Mouse (Mus musculus): ENCODE measurements around the gene Srsf6. TPM values are rescaled to one million over a fixed set of nuclear protein-coding genes. Genes with fewer than 3 reads are reported as not detected.
"Not testable (repeated sequence)": the region's sequence is repeated elsewhere in the genome, so short reads cannot be mapped to it uniquely, and the experiment has no call there.

Gene Srsf6
- total RNA-seq (2017) = 205 and 208 TPM in 2 replicates

DNA sequence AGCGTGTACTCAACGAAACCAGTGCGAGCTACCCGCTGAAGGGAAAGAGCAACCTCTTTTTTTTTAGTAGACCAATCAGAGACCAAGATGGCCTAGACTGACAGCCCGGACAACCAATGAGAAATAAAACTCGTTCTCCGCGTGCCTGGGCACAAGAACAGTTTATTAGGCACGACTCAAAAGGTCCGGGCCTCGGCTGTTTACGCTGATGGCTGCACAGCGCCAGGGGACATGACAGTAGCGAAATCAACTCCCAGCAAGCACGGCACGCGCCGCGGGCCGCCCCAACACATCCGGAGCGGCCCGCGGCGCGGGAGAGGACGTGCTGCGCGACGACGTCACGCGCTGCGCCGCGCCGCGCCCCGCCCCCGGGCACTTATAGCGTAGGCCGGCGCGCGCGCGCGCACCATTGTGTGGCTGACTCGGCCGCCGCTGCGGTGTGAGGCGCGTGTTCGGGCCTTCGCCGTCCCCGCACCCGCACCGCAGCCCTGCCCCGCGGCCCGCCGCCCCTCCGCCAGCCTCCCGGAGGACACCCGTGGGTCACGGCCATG is at the start of gene Srsf6:
Gene Srsf6, plus strand, starts transcription at position 406 of the 551 bp plus-strand sequence.
- peak; percentile 78 for ATAC-seq (ENCODE audit: extremely low read depth, insufficient number of reproducible peaks, low FRiP score, poor library complexity, severe bottlenecking)

DNA sequence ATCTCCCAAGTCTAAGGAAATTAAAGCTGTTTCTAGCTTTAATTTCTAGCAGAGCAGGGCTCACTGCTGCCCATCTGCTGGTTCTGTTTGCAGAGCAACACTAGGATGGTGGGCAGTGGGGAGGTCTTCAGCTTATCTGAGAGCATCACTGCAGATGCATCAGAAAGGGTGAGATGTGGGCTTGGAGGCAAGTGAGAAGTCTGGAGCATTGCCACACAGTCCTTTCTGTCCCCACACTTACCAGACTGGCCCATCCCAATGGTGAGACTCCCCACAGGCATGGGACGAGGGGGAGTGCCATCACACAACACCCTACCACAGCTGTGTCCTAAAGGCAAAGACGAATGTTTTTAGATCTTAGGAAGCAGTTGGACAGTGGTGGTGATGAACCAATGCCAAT is 47.2 kb upstream of the Srsf6 start:
- no peak for ATAC-seq (ENCODE audit: extremely low read depth, insufficient number of reproducible peaks, low FRiP score, poor library complexity, severe bottlenecking)

DNA sequence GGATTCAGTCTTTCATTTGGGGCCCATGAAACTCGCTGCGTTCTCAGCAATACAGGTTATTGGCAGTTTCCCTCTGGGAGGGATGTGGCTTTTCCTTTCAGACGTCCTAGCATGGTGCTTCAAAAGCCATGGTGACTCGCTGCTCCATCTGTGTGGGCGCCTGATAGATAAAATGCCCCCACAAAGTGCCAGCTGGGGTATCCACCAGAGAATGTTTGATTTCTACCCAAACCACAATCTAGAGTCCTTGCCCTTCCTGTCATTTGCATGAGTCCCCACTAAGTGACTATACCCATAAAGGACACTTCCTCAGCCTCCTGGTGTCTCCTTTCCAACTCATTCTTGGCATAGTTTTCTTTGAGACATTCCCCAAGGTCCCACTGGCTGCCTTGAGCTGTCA is 44.2 kb upstream of the Srsf6 start:
- no peak for ATAC-seq (ENCODE audit: extremely low read depth, insufficient number of reproducible peaks, low FRiP score, poor library complexity, severe bottlenecking)

DNA sequence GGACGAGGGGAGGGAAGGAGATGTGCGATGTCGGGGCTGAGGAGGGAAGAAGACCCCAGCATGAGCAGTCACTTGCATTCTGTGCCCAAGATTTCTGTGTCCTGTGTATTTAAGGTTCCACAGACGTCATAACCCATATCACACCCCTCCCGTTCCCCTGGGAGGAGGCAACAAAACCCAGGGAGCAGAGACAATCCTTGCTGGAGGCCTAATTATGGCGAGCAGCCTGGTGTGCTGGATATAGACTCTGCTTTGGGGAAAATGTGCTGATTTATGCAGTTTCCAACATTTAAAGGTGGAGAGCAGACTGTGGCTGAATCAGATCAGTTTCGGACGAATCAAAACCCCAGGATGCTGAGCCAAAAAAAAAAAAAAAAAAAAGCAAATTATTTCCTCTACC is 42.7 kb upstream of the Srsf6 start:
- ATAC-seq (ENCODE audit: extremely low read depth, insufficient number of reproducible peaks, low FRiP score, poor library complexity, severe bottlenecking) = no peak

DNA sequence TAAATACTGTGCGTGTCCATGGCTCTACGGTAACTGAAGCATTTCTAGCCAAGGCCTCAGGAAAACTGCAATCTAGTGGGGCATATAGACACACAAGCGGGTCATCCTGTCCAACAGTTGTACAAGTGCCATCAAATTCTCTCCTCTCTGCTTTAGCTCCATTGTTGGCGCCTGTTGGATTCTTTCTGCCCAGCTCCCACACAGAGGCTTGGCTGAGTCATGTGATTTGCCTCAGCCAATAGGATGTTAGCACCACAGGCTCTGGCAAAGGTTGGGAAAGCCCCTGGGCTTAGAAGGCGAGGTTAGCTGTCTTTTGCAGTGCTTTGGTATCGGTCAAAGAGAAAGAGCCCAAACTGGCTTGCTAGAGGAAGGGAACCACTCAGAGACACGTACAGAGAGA is 42.1 kb upstream of the Srsf6 start:
- no peak for ATAC-seq (ENCODE audit: extremely low read depth, insufficient number of reproducible peaks, low FRiP score, poor library complexity, severe bottlenecking)

DNA sequence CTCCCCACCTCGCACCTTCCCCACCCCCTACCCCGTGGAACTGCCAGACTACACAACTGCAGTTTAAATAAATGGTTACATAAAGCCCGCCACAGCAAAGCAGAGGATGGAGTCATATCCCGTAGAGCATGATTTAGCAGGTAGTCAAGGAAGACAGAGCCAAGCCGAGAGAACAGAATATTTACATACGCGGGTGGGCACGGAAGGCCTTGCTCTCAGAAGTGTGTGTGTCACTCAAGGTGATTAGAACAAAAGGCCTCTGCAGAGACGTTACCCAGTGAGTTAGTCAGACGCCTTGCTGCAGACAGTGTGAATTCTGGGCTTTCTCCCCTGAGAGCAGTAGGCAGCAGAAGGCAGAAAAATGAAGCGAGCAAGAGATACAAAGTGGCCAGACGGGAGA is 41.6 kb upstream of the Srsf6 start:
- ATAC-seq (ENCODE audit: extremely low read depth, insufficient number of reproducible peaks, low FRiP score, poor library complexity, severe bottlenecking) = no peak

DNA sequence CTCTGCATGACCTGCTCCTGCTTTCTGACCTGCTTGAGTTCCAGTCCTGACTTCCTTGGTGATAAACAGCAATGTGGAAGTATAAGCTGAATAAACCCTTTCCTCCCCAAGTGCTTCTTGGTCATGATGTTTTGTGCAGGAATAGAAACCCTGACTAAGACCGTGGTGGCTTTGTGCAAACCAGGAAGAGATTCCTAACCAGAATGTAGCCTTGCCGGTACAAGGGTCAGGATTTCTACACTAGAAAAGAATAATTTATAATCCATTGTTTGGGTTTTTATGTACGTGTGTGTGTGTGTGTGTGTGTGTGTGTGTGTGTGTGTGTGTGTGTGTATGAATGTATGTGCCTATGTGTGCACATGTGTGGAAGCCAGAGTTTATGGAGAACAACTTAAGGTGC is 38.3 kb upstream of the Srsf6 start:
- ATAC-seq (ENCODE audit: extremely low read depth, insufficient number of reproducible peaks, low FRiP score, poor library complexity, severe bottlenecking) = not testable (repeated sequence)

DNA sequence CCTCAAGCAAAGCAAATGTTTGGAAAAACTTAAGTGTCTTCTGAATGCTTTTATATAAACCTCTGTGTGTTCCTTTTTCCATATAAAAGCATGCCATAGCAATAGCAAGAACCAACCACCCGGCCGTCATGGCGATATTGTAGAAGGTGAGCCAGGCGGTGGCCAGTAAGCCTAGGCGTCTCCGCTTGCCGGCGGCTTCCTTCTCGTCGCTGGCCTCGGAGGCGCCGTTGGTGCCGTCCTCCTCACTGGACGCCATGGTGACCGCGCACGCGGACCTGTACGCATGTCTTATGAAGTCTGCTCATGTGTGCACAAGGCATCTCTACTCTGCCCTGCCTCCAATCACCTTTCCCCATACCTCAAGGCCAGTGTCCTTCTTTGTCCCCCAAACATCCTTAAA is 32.1 kb upstream of the Srsf6 start:
- not testable (repeated sequence) for ATAC-seq (ENCODE audit: extremely low read depth, insufficient number of reproducible peaks, low FRiP score, poor library complexity, severe bottlenecking)

DNA sequence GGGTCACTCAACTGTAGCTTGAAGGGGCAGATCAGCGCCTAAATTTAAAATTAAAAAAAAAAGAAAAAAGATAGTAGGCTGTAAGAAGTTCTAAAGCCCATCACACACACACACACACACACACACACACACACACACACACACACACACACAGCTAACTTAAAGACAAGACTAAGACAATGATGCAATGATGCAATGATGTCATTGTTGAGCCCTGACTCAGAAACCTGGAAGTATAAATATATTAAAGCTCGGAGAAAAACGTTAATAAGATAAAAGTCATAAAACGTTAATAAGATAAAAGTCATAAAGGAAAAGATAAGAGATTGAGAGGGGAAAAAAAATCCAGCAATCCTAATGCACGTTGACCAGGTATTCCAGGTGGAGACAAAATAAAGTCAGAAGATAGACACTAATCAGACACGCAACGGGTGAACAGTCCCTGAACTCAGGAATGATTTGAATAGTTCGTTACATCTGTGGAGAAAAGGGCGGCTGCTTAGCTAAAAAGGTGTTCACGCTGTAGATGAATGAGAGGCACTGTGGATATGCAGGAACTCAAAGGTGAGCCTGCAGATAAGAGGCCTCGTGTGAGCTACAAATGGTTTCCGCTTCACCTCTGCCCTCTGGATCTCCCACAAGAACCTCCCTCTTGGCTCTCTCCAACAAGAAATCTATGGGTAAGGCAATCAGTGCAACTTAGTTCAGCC is 31.3 kb upstream of the Srsf6 start:
- ATAC-seq (ENCODE audit: extremely low read depth, insufficient number of reproducible peaks, low FRiP score, poor library complexity, severe bottlenecking) = no peak

DNA sequence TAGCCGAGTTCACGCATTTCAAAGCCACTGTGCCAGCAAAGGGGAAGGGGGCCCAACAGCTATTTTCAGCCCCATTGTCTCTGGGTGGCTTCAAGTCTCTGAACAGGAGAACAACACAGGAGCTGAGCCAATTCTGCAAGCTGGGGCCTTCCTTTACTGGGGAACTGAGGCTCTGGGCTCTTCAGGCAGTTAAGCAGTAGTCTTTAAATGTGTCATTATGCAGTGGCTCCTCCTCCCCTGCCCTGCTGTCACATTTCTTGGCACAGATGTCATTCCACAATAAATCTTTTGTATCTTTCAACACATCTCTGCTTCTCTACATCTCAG is 30.8 kb upstream of the Srsf6 start:
- no peak for ATAC-seq (ENCODE audit: extremely low read depth, insufficient number of reproducible peaks, low FRiP score, poor library complexity, severe bottlenecking)

DNA sequence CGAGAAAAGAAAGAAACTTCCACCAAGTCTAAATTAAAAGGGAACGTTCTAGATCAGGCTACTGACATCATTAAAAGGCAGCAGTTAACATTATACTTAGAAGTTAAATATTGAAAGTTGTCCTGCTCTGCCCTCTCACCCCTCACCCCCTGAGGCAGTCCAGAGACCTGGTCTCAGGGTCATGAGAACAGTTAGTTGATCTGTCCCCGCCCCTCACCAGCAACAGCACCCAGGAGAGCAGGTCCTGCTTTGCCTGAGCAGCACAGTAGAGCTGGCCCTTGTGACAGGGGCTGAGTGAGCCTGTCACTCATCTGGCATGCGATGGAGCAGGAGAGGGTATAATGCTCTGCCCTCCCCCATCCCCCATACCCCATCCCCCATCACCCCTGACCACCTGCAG is 25.4 kb upstream of the Srsf6 start:
- ATAC-seq (ENCODE audit: extremely low read depth, insufficient number of reproducible peaks, low FRiP score, poor library complexity, severe bottlenecking) = no peak

DNA sequence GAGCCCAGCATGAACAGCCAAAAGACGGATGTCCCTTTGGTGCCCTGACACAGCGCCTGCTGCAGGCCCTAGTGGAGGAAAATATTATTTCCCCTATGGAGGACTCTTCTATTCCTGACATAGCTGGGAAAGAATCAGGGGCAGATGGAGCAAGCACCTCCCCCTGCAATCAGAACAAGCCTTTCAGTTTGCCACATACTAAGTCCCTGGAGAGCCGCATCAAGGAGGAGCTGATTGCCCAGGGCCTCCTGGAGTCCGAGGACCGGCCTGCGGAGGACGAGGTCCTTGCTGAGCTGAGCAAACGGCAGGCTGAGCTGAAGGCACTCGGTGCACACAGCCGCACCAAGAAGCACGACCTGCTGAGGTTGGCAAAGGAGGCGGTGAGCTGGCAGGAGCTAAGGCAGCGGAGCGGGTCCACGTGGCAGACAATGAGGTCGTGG is 23.3 kb upstream of the Srsf6 start:
- ATAC-seq (ENCODE audit: extremely low read depth, insufficient number of reproducible peaks, low FRiP score, poor library complexity, severe bottlenecking) = no peak

DNA sequence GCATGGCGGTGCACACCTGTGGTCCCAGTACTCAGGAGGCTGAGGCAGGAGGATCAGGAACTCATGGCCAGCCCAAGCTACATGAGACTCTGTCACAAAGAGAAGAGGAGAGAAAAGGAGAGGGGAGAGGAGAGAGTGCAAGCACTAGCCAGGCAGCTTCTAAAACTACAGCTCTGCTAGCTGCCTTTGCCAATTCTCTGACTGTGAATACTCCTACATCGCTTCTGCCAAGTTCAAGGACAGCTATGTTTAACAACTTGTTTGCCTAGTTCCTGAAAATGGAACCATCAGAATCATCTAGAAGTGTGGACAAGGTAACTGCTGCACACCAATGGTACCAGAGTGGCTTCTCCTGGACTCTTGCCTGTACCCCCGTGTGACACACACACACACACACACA is 17.3 kb upstream of the Srsf6 start:
- no peak for ATAC-seq (ENCODE audit: extremely low read depth, insufficient number of reproducible peaks, low FRiP score, poor library complexity, severe bottlenecking)

DNA sequence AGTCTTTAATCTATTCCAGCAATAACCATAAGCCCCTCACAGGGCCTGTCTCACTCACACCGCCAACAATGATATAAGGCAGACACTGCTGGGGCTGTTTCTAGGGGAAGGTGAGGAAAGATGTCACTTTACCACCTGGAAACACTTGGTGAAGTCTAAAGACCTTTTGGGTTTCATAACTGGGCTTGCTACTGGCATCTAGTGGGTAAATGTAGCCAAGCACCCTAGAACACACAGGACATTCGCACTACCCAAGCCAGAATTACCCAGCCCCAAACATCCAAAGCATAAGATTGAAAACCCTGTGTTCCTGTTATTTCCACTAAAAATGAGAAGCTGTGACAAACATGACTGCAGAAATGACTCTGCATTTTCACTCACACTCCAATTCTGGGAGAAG is 16.8 kb upstream of the Srsf6 start:
- no peak for ATAC-seq (ENCODE audit: extremely low read depth, insufficient number of reproducible peaks, low FRiP score, poor library complexity, severe bottlenecking)

DNA sequence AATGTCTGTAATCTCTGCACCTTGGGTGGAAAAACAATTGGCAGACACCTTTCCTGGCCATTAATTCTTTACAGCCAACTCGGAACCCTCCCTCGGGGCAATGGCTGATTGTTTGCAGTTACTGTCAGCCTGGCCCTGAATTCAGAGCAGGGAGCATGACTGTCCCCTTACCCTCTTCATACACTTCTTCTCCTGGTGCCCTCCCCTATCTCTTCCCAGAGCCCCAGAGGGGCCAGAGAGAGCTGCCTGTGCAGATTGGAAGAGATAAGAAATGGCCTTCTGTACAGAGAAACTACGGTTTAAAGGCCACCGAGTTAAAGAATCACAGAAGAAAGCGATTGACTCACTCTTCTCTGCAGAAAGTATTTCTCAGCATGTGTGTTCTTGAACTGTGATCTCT is 11.4 kb upstream of the Srsf6 start:
- no peak for ATAC-seq (ENCODE audit: extremely low read depth, insufficient number of reproducible peaks, low FRiP score, poor library complexity, severe bottlenecking)

DNA sequence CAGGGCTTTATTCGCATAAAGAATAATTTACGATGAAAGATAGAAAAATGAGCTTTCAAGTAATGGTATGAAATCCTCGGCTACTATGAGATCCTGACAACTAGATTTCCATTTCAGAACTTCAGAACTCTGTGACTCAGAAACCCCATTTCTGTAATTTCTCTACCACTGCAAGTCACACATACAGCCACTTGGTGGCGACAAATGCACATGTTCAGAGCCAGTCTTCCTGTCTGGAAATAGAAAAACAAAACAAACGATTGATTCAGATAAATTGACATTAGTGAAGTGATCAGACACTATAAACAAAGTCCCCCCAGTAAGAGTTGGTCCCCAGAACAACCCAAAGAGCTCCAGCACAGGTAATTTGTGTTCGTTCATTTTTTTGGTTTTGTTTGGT is 9.1 kb upstream of the Srsf6 start:
- peak; percentile 81; the same call in 1 of the 2 replicates for ATAC-seq (ENCODE audit: extremely low read depth, insufficient number of reproducible peaks, low FRiP score, poor library complexity, severe bottlenecking)

DNA sequence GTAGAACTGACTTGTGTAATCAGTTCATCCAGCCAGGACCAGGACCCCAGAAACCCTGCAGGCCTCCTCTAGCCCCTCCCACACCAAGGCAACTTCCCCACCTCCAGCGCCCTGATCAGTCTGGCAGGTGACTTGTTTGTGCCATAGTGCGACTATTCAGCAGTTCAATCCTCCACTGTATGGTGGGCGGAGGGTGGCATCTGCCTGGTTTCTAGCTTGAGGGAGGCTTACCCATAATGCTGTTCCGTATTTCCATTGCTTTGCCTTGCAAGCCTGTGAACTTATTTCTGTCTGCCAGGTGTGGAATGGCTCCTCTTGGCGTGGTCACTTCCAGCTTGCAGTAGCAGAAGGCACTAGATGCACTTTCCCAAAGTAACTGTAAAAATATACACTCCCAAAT is 8.5 kb upstream of the Srsf6 start:
- ATAC-seq (ENCODE audit: extremely low read depth, insufficient number of reproducible peaks, low FRiP score, poor library complexity, severe bottlenecking) = no peak

DNA sequence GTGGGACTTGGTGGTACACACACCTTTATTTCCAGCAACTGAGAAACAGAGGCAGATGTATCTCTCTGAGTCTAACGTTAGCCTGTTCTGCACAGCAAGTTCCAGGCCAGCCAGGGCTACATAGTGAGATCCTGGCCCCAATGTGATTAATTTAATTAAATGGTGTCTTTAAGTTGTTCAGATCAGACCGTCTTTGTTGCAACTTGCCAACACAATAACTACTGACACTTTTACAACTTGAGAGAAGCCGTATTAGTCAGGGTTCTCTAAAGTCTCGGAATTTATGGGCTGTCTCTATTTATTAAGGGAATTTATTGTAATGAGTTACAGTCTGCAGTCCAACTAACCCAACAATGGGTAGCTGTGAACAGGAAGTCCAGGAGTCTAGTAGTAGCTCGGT is 7.2 kb upstream of the Srsf6 start:
- no peak for ATAC-seq (ENCODE audit: extremely low read depth, insufficient number of reproducible peaks, low FRiP score, poor library complexity, severe bottlenecking)

DNA sequence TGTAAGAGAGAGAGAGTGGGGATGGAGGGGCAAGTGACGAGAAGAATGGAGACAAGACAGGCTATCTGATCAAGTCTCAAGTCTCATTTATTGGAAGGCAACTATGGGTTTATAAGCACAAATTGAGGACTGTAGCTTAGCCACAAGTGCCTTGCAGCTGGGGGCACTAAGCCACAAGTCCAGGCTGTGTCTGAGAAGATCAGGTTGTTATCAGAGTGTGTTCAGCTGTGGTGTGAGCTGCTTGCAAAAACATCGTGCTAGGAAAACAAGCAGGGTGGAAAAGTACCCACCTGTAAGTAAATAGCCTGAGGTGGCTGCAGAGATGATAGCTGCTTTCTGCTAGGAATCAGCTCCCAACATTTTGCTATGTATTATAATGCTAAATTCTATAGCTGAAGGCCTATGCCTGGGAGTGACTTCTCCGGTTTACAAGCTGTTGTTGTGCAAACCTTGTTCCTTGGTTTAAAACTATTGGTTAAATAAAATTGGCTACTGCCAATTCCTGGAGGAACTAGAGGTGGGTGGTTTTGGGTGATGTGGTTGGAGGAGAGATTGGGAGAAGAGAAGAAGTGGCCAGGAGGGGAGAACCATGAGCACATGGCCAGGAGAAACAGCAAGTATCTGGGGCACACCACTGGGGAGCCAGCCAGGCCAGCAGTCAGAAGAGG is 3.3 kb upstream of the Srsf6 start:
- ATAC-seq (ENCODE audit: extremely low read depth, insufficient number of reproducible peaks, low FRiP score, poor library complexity, severe bottlenecking) = no peak

DNA sequence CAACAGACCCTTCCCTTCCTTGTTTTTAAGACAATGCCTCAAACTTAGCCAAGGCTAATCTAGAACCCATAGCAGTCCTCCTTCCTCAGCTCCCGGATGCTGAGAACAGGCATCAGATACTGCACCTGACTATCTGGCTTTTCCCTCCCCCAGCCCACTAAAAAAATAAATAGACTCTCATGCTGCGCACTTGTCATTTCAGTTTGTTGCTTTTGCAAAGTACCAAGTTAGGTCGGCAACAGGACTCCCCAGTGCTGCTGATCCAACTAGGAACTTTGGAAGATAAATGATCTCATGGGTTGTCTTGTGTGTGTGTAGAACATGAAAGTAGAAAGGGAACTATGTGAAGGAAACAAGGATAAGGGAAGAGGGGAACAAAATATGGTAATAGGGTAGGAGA is 1.6 kb upstream of the Srsf6 start:
- no peak for ATAC-seq (ENCODE audit: extremely low read depth, insufficient number of reproducible peaks, low FRiP score, poor library complexity, severe bottlenecking)
